Mouse (Mus musculus): ENCODE results near the gene Tnip3. TPM values are rescaled to one million over a fixed set of nuclear protein-coding genes. Genes with fewer than 3 reads are reported as not detected.

The Tnip3 gene
- total RNA-seq, 2 experiments from 2014 or later: not detected

- no peak for DNase-seq
- intact Hi-C loops (cut with DNase I; ENCODE audit: low total_unique reads): no loop called here
Measured at GRCm38 (mm10) chr6:65578151-65578973, 53.2 kb downstream of the Tnip3 start.

- intact Hi-C loops (cut with DNase I; ENCODE audit: low total_unique reads): no loop called here
- DNase-seq: no peak
Measured at GRCm38 (mm10) chr6:65583029-65583428, 57.9 kb downstream of the Tnip3 start.

DNA sequence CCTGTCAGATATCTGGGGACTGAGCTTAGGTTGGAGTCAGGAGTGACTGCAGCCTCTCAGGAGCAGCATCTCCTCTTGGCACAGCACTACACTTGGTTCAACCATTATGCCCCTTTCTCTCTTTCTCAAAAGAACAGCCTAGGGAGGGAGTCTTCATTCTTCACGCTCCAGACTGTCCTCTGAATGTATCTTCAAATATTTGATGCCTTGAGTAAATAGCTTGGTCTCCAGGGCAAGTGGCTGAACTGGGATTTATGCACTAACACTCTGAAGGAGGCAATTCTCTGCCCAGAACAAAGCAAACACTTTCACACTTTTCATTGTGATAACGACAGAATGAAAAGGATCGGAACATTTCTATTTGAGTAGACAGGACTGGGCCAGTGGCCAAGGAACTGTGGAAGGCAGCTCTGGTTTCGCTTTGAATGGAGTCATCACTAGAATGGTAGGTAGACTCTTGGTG lies 59.8 kb downstream of the Tnip3 start:
- intact Hi-C loops (cut with DNase I; ENCODE audit: low total_unique reads): no loop called here
- no peak for DNase-seq

GRCm38 (mm10) chr6:65585333-65586053 lies 60.4 kb downstream of the Tnip3 start:
- intact Hi-C loops (cut with DNase I; ENCODE audit: low total_unique reads): no loop called here
- no peak for DNase-seq

GRCm38 (mm10) chr6:65588847-65589246 lies 63.7 kb downstream of the Tnip3 start:
- intact Hi-C loops (cut with DNase I; ENCODE audit: low total_unique reads): no loop called here
- DNase-seq: no peak

- no peak for DNase-seq
- intact Hi-C loops (cut with DNase I; ENCODE audit: low total_unique reads): no loop called here
Measured at GRCm38 (mm10) chr6:65590018-65590417, 64.9 kb downstream of the Tnip3 start.

DNA sequence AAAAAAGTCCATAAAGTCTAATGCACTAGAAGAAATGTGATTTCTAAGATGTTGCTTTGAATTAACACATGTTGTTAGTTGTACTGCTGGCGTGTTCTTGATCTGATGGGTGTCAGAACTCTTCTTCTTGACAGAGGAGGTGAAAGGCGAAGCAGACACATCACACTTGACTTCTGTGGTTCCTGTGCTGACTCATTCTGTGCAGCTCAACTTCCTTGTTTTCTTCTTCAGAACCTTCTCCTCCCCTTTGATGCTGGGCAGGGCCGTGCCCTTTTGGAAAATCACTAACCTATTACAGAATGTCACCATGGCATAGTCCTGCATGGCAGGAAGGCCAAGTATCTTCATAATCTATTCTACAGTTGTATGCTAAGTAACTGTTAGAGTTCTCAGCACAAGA lies 69.1 kb downstream of the Tnip3 start:
- intact Hi-C loops (cut with DNase I; ENCODE audit: low total_unique reads): no loop called here
- DNase-seq: no peak

GRCm38 (mm10) chr6:65595371-65595770 lies 70.3 kb downstream of the Tnip3 start:
- intact Hi-C loops (cut with DNase I; ENCODE audit: low total_unique reads): no loop called here
- DNase-seq: no peak

DNA sequence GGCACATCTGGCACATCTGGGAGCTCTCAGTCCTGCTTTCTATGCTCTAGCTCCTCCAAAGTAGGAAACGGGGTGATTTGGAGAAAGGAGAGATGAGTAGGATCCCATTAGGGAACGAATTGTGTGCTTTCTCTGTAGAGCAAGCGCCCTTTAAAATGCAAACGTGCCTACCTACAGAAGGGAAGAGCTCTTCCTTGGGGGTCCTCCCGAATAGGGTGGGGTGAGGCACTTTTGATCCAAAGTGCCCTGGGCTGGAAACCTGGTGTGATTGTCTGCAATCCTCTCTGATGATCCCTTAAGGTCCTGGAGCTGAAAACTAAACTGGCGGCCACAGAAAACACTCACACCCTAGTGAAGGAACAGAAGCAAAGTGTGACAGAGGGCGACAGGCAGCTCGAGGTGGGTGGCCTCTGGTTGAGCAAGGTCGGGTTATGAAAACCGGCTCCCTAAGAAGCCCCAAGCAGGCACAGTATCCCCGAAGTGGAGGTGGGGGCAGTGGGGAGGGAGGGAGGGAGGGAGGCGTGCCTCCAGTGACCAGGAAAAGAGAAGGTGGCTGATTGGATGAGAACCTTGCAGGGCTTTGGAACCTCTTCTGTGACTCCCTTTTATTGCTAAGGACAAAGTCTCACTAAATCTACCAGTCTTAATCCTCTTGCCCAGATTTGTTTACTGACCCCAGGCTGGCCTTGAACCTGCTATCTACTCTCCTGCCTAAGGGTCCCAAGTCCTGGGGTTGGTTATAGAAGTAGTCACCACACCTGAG lies 72.1 kb downstream of the Tnip3 start:
- no peak for DNase-seq
- intact Hi-C loops (cut with DNase I; ENCODE audit: low total_unique reads): no loop called here

DNA sequence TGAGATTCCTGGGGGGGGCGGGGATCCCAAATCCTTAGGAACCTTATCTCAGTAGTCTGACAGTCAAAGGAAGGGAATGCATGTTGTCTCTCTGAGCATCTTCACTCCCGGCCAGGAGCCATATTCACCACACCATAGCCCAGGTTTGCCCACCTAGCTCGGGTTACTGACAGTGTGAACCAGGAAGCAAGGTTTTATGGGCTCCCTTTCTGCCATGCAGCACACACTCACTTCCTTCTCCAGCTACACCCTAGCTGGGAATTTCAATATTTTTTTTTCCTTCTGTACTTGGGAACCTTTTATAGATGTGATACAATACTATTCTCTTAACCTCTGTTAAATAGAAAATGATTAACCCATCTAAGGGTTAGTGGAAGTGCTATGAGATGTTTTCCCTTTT lies 73.4 kb downstream of the Tnip3 start:
- no peak for DNase-seq
- intact Hi-C loops (cut with DNase I; ENCODE audit: low total_unique reads): no loop called here

DNA sequence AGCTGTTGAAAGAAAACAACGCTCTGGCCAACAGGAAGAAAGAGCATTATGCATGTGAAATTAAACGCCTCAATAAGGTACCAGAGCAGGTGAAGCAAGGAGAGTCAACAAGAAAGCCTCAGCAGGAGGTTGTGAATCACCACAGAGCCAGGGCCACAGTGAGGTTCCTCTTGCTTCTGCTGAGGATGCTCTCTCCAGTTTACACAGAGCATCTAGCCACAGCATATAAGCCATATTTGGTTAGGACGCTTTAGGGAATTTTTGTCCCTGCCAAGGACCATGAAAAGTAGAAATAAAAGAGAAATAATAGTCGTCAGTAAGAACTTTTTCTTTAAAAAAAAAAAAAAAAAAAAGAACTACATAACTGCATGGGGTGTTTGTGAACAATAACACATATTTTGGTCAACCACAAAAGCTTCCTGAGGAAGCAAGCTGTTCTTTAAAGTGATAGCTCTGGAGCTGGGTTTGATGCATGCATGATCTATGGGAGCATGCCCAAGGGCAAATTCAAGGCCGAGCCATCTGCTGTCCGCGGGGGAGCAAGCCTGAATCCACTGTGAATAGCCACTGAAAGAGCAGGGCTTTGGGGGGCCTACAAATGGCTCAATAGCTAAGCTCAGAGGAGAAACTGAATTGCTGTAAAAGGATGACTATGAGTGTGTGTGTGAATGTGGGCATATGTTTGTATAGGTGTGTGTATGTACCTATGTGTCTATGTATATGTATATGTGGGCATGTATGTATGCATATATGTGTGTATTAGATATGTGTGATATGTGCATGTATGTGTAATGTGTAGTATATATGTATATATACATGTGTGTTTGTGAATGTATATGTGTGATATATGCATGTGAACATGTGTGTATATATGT lies 75.0 kb downstream of the Tnip3 start:
- intact Hi-C loops (cut with DNase I; ENCODE audit: low total_unique reads): no loop called here
- no peak for DNase-seq

- no peak for DNase-seq
- intact Hi-C loops (cut with DNase I; ENCODE audit: low total_unique reads): no loop called here
Measured at GRCm38 (mm10) chr6:65600887-65601286, 75.8 kb downstream of the Tnip3 start.

DNA sequence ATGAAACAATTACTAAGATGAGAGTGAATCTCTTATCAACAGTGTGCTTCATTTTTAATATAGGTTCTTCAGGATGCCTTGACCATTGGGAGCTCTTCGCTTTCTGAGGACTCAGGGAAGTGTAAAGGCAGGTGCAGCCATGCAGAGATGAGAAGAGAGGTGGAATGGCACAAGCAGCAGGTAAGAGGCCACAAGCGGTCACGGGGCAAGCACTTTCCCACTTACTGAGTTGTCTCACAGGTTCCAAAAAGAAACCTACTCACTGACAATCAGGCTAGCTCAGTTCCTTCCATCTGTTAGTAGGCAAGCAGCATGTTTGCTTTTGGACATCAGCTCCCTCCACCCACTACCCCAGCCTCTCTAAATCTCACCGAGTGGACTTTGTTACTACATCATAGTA lies 80.7 kb downstream of the Tnip3 start:
- DNase-seq: no peak
- intact Hi-C loops (cut with DNase I; ENCODE audit: low total_unique reads): no loop called here

DNA sequence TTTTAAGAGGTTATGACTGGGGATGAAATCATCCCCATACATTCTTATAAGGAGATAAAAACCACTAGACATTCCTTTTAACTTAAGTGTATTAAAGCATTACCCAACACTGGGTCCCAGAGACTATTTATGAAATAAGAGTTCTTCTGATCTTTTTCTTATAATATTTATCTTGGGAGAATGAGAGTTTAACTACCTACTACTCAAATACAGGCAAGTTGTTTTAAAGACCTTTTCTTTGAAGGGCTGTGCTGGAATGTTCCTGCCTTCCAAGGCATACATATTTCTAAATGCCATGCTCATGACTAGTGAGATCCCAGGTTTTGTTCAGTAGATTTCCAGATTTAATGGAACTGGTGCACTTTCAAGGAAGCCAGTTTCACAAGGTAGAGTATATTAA lies 81.8 kb downstream of the Tnip3 start:
- intact Hi-C loops (cut with DNase I; ENCODE audit: low total_unique reads): no loop called here
- DNase-seq: no peak

- intact Hi-C loops (cut with DNase I; ENCODE audit: low total_unique reads): no loop called here
- DNase-seq: no peak
Measured at GRCm38 (mm10) chr6:65611834-65612233, 86.7 kb downstream of the Tnip3 start.

DNA sequence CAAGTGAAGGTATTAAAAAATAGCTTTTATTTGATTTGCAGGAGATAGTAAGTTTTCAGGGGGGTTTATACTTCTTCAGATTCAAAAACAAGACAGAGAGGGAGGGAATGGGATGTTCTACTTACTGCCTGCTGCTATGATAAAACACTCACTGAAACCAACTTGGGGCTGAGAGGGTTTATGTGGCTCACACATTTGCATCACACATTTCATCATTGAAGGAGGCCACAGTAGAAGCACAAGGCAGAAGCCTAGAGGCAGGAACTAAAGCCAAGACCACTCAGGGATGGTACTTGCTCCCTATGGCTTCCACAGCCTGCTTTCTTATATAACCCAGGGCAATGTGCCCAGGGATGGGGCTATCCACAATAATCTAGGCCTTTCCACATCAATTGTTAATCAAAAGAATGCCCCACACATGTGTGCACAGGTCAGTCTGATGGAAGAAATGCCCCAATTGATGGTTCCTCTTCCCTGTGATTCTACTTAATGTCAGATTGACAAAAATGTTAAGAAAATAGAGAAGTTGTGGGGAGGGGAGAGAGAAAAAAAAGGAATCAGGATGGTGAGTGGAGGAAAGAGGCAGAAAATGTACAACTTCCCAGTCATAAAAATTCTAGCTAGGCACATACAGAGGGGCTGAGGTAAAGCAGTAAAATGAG lies 88.9 kb downstream of the Tnip3 start:
- intact Hi-C loops (cut with DNase I; ENCODE audit: low total_unique reads): no loop called here
- DNase-seq: no peak

GRCm38 (mm10) chr6:65615641-65616040 lies 90.5 kb downstream of the Tnip3 start:
- intact Hi-C loops (cut with DNase I; ENCODE audit: low total_unique reads): no loop called here
- no peak for DNase-seq

- intact Hi-C loops (cut with DNase I; ENCODE audit: low total_unique reads): no loop called here
- DNase-seq: no peak
Measured at GRCm38 (mm10) chr6:65621260-65621659, 96.1 kb downstream of the Tnip3 start.
